Mouse (Mus musculus): ENCODE data around the gene Cenps. TPM values are rescaled to one million over a fixed set of nuclear protein-coding genes. Genes with fewer than 3 reads are reported as not detected.

Gene Cenps
- polyA plus RNA-seq, 1 experiment from 2014 or later = 31.0 TPM

DNA sequence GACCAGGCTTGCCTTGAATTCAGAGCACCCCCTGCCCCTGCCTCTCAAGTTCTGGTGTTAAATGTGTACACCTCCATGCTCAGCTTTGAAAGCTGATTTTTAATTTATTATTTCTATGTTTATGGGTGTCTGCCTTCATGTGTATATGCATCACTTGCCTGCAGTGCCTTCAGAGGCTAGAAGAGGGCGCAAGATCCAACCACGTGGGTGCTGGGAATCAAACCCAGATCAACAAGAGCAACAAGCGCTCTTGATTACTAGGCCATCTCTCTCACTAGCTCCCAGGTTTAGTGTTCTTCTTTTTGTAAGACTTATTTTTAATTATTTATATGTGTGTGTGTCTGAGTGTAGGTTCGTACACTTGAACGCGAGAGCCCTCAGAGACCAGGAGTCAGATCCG, 17.4 kb upstream of the Cenps start:
- peaks cover 100% of the 10 kb centered on the region for H3K36me3 ChIP-seq
- ATAC-seq (ENCODE audit: low FRiP score, low read depth) = no peak

DNA sequence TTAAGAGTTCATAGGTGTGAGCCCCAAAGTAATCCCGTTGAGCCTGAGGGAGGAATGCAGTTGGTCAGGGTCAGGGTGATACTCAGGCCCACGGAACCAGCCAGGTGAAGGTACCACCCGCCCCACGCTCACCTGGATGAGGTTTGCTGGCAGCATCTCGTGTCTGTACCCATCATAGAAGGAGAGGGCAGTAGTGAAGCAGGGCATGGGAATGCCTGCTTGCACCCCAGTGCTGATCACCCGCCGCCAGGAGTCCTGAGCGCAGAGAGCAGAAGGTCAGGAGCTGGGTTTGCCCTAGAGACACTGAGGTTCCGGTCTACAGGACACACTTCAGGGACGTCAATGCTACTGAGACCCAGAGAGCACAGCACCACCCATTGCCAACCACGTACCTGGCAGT, 13.3 kb upstream of the Cenps start:
- no peak overlapping the region for H3K4me3 ChIP-seq
- WGBS = 94% methylated on average over 11 of the region's 11 CpGs
- ATAC-seq (ENCODE audit: low FRiP score, low read depth) = no peak
- H3K27me3 ChIP-seq = no peaks in the 10 kb centered on the region
- no peak overlapping the region for H3K27ac ChIP-seq
- 0 out of 2 replicates have a peak, but pooled peaks cover 6% of the 10 kb centered on the region for H3K4me1 ChIP-seq
- peaks cover 69% of the 10 kb centered on the region for H3K36me3 ChIP-seq
- no peak overlapping the region for H3K4me2 ChIP-seq (replicated peaks)
- no peaks in the 10 kb centered on the region for H3K9me3 ChIP-seq
- no peak overlapping the region for H3K9ac ChIP-seq

More for the DNA sequence above, 17.4 kb upstream of the Cenps start:
- Histone ChIP-seq H3K9me3 (no peaks in the 10 kb centered on the region), H3K27me3 (no peaks in the 10 kb centered on the region), H3K4me3 (no peak overlapping the region), H3K4me2 (replicated peaks) (no peak overlapping the region), H3K27ac (no peak overlapping the region), H3K9ac (no peak overlapping the region), H3K4me1 (no peaks in the 10 kb centered on the region)
- WGBS = 99% methylated on average over 7 of the region's 7 CpGs

DNA sequence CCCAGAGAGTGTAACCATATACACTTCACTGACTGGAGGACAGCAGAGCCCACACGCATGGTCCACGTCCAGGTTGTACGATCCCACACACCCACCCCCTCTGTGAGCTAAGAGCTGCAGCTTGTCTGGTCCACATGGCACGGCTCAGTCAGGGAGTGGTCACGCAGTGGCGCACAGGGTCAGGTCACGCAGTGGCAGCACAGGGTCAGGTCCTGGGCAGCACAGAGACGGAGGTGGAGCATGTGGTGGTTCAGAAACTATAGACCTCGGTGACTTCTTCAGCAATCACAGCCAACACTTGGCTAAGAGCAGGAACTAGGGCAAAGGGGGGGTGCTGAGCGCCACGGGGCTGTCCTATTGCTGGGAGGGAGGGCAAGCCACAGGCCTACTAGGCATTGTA, 12.8 kb upstream of the Cenps start:
- H3K36me3 ChIP-seq = peaks cover 64% of the 10 kb centered on the region
- no peaks in the 10 kb centered on the region for H3K27me3 ChIP-seq
- WGBS = 88% methylated on average over 11 of the region's 11 CpGs
- no peak overlapping the region for H3K9ac ChIP-seq
- H3K4me1 ChIP-seq = 0 out of 2 replicates have a peak, but pooled peaks cover 6% of the 10 kb centered on the region
- no peak overlapping the region for H3K27ac ChIP-seq
- no peak overlapping the region for H3K4me3 ChIP-seq
- no peak overlapping the region for H3K4me2 ChIP-seq (replicated peaks)
- no peaks in the 10 kb centered on the region for H3K9me3 ChIP-seq
- no peak for ATAC-seq (ENCODE audit: low FRiP score, low read depth)

DNA sequence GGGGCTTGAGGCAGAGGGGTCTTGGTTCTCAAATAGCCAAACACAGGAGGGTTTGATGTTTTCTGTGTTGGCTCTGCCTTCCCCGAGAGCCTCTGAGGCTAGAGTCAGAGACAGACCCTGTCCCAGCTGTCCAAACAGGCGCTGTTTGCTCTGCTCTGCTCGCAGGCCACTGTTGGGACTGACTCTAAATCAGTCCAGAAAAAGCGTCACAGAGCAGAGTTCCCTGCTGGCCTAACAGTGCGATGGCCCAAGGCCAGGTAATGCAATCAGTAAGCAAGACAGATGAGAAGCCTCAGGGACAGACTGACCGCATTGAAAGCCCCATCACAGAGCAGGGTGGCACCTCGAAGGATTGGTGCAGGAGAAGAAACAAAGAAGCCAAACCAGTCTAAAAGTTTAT, 12.2 kb upstream of the Cenps start:
- Histone ChIP-seq H3K4me1 (0 out of 2 replicates have a peak, but pooled peaks cover 6% of the 10 kb centered on the region), H3K9me3 (no peaks in the 10 kb centered on the region), H3K4me2 (replicated peaks) (no peak overlapping the region), H3K4me3 (no peak overlapping the region), H3K27me3 (no peaks in the 10 kb centered on the region), H3K27ac (no peak overlapping the region), H3K9ac (no peak overlapping the region), H3K36me3 (peaks cover 58% of the 10 kb centered on the region)
- no peak for ATAC-seq (ENCODE audit: low FRiP score, low read depth)
- 79% methylated on average over 7 of the region's 7 CpGs for WGBS

DNA sequence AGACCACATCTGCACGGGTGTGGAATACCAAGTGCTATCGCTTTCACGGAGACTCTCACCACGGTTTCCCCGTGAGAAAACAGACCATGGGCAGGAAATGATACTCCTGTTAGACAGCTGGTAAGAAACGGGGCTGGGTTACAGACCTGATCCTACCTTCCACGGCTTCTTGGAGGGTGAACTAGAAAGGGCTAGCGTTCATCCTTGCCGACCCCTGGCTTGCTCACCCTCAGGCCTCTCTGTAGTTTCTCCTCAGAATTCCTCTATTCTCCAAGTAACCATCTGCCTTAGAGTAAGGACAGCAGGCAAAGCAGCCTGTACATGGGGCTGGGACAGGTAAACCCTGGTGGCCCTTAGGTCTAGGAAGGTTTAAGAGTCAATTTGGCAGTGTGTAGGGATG, 11.8 kb upstream of the Cenps start:
- no peak overlapping the region for H3K4me2 ChIP-seq (replicated peaks)
- no peak overlapping the region for H3K4me3 ChIP-seq
- no peaks in the 10 kb centered on the region for H3K27me3 ChIP-seq
- H3K36me3 ChIP-seq = peaks cover 54% of the 10 kb centered on the region
- H3K9me3 ChIP-seq = no peaks in the 10 kb centered on the region
- no peak for ATAC-seq (ENCODE audit: low FRiP score, low read depth)
- 79% methylated on average over 9 of the region's 9 CpGs for WGBS
- 0 out of 2 replicates have a peak, but pooled peaks cover 6% of the 10 kb centered on the region for H3K4me1 ChIP-seq
- H3K9ac ChIP-seq = no peak overlapping the region
- H3K27ac ChIP-seq = no peak overlapping the region

DNA sequence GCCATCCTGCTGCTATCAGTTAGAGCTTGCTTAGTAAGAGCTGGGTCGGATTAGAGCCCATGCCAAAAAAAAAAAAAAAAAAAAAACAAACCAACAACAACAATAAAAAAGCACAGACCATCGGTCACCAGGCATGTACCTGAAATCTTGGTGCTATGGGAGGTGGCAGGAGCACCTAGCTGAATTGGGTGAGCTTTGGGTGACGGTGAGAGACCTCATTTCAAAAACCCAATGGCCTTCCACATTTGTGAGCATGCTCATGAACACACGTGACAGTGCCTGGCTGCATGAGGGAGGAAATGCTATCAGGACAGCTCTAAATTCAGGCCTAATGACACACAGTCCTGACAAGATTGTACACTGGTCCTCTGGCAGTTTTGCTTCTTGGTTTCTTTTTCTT, 10.7 kb upstream of the Cenps start:
- H3K36me3 ChIP-seq = peaks cover 42% of the 10 kb centered on the region
- ATAC-seq (ENCODE audit: low FRiP score, low read depth) = no peak
- H3K4me3 ChIP-seq = no peak overlapping the region
- H3K9me3 ChIP-seq = no peaks in the 10 kb centered on the region
- H3K9ac ChIP-seq = no peak overlapping the region
- 0 out of 2 replicates have a peak, but pooled peaks cover 6% of the 10 kb centered on the region for H3K4me1 ChIP-seq
- no peak overlapping the region for H3K27ac ChIP-seq
- WGBS = 73% methylated on average over 4 of the region's 4 CpGs
- H3K4me2 ChIP-seq (replicated peaks) = no peak overlapping the region
- H3K27me3 ChIP-seq = no peaks in the 10 kb centered on the region

DNA sequence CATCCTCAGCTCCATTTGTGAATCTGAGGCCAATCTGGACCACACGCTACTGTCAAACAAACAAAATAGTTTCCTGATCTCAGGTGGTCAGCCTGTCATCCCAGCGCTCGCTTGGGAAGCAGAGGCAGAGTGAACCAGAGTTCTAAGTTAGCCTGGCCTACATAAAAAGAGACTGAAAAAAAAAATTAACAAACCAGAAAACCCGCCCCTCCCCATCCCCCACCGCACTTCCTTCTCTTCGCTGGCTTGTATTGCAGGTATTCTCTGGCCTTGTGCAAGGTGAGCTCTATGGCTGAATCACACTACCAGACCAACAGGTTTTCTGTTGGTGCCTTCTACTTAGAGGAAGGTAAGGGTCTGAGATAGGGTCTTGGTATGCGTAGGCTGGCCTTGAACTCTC, 10.1 kb upstream of the Cenps start:
- 0 out of 2 replicates have a peak, but pooled peaks cover 6% of the 10 kb centered on the region for H3K4me1 ChIP-seq
- H3K27me3 ChIP-seq = no peaks in the 10 kb centered on the region
- no peak overlapping the region for H3K9ac ChIP-seq
- WGBS = 84% methylated on average over 7 of the region's 7 CpGs
- H3K27ac ChIP-seq = no peak overlapping the region
- H3K9me3 ChIP-seq = no peaks in the 10 kb centered on the region
- ATAC-seq (ENCODE audit: low FRiP score, low read depth) = no peak
- H3K4me3 ChIP-seq = no peak overlapping the region
- H3K4me2 ChIP-seq (replicated peaks) = no peak overlapping the region
- H3K36me3 ChIP-seq = peaks cover 37% of the 10 kb centered on the region

DNA sequence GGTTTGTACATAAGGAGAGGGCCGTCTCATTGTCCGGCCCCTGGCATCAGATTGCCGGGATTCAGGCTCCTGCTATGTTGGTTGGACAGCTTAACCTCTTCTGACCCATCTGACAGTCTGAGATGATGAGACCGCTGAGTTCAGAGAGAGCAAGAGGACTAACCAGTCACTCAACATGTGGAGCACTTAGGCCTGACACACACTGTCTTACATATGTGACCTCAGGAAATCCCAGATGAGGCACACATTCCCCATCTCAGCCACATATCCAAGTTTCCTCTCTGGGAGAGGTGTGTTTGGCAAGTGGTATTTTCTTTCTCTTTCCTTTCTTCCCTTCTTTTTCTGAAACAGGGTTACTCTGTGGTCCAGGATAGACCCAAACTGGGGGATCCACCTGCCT, 7.7 kb upstream of the Cenps start:
- no peak overlapping the region for H3K4me3 ChIP-seq
- no peak for ATAC-seq (ENCODE audit: low FRiP score, low read depth)
- H3K4me2 ChIP-seq (replicated peaks) = no peak overlapping the region
- no peak overlapping the region for H3K27ac ChIP-seq
- 84% methylated on average over 4 of the region's 4 CpGs for WGBS
- H3K9me3 ChIP-seq = no peaks in the 10 kb centered on the region
- peaks cover 13% of the 10 kb centered on the region for H3K36me3 ChIP-seq
- no peaks in the 10 kb centered on the region for H3K27me3 ChIP-seq
- H3K9ac ChIP-seq = no peak overlapping the region
- 0 out of 2 replicates have a peak, but pooled peaks cover 6% of the 10 kb centered on the region for H3K4me1 ChIP-seq

DNA sequence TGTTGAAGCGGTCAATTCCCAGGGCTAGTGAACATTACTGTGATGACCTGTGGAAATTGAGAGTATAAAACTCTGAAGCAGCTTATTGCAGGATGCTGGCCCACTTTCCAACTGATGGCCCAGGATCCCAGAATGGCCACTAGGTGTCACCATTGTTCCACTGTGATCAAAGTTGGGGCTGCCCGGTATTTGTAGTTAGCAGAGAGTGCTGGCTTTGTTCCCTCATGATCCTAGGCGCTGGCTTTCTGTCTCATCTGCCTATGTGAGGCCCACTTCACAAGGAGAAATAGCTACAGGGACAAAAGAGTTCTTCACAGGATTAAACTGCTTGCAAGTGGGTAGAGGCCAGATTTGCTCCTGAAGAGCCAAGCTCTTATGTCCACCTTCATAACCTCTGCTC, 7.0 kb upstream of the Cenps start:
- Histone ChIP-seq H3K9ac (no peak overlapping the region), H3K9me3 (no peaks in the 10 kb centered on the region), H3K27ac (no peak overlapping the region), H3K36me3 (peaks cover 6% of the 10 kb centered on the region), H3K4me1 (0 out of 2 replicates have a peak, but pooled peaks cover 6% of the 10 kb centered on the region), H3K4me3 (no peak overlapping the region), H3K4me2 (replicated peaks) (no peak overlapping the region), H3K27me3 (no peaks in the 10 kb centered on the region)
- 7% methylated on average over 3 of the region's 3 CpGs for WGBS
- ATAC-seq (ENCODE audit: low FRiP score, low read depth) = peak; percentile 88

DNA sequence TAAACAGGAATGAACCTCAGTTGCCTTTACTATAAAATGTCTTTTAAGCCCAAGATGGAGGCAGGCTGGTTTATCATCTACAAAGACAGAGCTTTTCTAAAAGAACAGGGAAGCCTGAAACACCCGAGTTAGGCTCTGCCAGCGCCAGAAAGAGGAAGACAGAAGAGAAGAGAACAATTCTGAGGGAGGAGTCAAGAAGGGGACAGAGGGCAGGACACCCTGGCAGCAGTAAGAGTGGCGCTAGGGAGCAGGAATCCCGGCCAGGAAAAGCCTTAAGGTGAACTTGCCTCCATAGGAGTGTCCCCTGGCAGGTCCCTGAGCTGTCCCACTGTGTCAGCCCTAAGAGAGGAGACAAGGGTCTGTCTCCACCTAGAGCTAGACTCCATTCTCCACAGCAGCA, 6.2 kb upstream of the Cenps start:
- Histone ChIP-seq H3K4me3 (no peak overlapping the region), H3K9ac (no peak overlapping the region), H3K36me3 (no peaks in the 10 kb centered on the region), H3K4me2 (replicated peaks) (no peak overlapping the region), H3K27ac (no peak overlapping the region), H3K27me3 (no peaks in the 10 kb centered on the region), H3K9me3 (no peaks in the 10 kb centered on the region), H3K4me1 (0 out of 2 replicates have a peak, but pooled peaks cover 6% of the 10 kb centered on the region)
- WGBS = 38% methylated on average over 4 of the region's 4 CpGs
- ATAC-seq (ENCODE audit: low FRiP score, low read depth) = no peak

DNA sequence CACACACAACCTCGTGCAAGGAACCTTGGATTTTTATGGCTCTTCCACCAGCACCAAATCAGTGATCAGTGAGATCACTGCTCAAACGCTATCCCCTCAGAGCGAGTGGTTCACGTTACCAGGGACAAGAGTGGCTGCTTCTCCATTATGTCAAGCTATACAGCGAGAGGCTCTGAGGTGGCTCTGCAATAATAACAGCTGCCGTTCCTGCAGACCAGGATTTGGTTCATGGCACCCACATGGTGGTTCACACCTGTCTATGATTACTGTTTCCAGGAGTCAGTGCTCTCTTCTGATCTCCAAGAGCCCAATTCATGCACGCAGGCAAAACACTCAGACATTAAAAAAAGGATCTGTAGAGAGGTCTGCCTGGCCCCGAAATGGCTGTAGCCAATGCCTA, 1.1 kb upstream of the Cenps start:
- Histone ChIP-seq H3K4me2 (replicated peaks) (no peak overlapping the region), H3K27me3 (no peaks in the 10 kb centered on the region), H3K9me3 (no peaks in the 10 kb centered on the region), H3K36me3 (no peaks in the 10 kb centered on the region; the same call in 1 of the 2 replicates), H3K9ac (no peak overlapping the region), H3K27ac (no peak overlapping the region), H3K4me1 (peaks cover 8% of the 10 kb centered on the region), H3K4me3 (no peak overlapping the region)
- no peak for ATAC-seq (ENCODE audit: low FRiP score, low read depth)
- WGBS = 55% methylated on average over 8 of the region's 8 CpGs

DNA sequence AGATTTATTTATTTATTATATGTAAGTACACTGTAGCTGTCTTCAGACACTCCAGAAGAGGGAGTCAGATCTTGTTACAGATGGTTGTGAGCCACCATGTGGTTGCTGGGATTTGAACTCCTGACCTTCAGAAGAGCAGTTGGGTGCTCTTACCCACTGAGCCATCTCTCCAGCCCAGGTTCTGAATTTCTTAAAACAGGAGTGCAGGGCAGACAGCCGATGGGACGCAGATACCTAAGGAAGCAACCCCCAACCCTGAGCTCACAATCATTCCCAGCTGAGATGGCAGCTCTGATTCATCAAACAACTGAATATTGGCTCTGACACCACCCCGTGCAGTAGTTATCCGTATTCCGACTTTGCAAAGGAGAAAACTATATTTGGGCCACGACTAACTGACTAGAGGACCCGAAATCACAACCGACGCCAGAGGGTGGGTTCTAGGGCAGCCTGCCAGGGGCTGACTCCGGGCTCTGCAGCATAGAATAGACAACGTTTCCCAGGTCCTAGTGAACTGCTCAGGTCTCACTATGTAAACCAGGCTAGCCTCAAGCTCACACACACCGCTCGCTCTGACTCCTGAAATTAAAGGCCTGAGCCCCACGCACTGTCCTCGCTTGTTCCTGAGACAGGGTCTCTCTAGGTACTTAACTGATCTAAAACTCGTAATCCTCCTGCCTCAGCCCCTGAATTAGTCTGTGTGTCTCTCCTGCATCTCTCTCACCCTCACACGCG, 1.1 kb downstream of the Cenps start:
- H3K4me2 ChIP-seq (replicated peaks) = peak overlapping the region; percentile 72
- peak overlapping the region; percentile 60 for H3K4me3 ChIP-seq
- H3K9me3 ChIP-seq = no peaks in the 10 kb centered on the region
- no peak overlapping the region for H3K27ac ChIP-seq
- H3K36me3 ChIP-seq = peaks cover 6% of the 10 kb centered on the region
- WGBS = 63% methylated on average over 18 of the region's 18 CpGs
- H3K9ac ChIP-seq = peak overlapping the region; percentile 75
- no peak for ATAC-seq (ENCODE audit: low FRiP score, low read depth)
- H3K4me1 ChIP-seq = peaks cover 8% of the 10 kb centered on the region
- no peaks in the 10 kb centered on the region for H3K27me3 ChIP-seq

DNA sequence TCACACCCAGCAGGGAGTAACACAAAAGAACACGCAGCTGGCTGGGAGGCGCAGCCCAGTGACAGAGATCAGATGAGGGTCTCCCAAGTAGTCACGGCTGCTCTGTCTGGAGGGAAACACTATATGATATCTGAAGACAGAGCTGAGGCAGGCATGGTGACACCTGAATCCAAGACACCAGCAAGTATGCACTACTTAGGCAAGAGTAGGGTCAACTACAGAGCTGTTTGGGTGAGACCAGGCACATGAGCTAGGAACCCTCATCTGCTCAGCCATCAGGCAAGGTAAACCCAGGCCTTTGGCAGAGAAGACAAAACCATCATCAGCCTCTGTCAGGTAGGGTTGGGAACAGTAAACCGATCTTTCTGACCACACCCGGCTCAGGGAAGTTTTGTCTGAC, 4.0 kb downstream of the Cenps start:
- no peaks in the 10 kb centered on the region for H3K27me3 ChIP-seq
- no peak for ATAC-seq (ENCODE audit: low FRiP score, low read depth)
- H3K27ac ChIP-seq = no peak overlapping the region
- H3K4me1 ChIP-seq = peaks cover 8% of the 10 kb centered on the region
- H3K9ac ChIP-seq = no peak overlapping the region
- H3K4me3 ChIP-seq = no peak overlapping the region
- 79% methylated on average over 5 of the region's 5 CpGs for WGBS
- no peaks in the 10 kb centered on the region for H3K9me3 ChIP-seq
- H3K36me3 ChIP-seq = peaks cover 29% of the 10 kb centered on the region
- H3K4me2 ChIP-seq (replicated peaks) = no peak overlapping the region

Data from limb, embryonic 13.5 days (tissue).